30 mouse cellular contexts compared by ENCODE assay signal in genomic region chr13:83544707-83545106, GRCm38 (mm10). TPM values are rescaled to one million over a fixed set of nuclear protein-coding genes. Genes with fewer than 3 reads are reported as not detected.
DNase-seq lines count a peak whose midpoint lies in the region; ATAC-seq and TF ChIP-seq lines count a peak whose summit lies in the region.
"Had no signal": no experiment of that assay in that cellular context is flagged by ENCODE, and none has a peak within 500 bp of the region (broad histone marks: within the 10 kb centered on the region; RNA-seq: fewer than 3 reads in every experiment).

No protein-coding gene starts in this region.

- H3K36me3 ChIP-seq in embryonic facial prominence, embryonic 14.5 days (ENCODE audit: control insufficient read depth, insufficient read depth, low read length), result no peaks in the 10 kb centered on the region
- no peaks in the 10 kb centered on the region for H3K36me3 ChIP-seq in embryonic facial prominence, embryonic 10.5 days (replicated peaks)
- no peaks in the 10 kb centered on the region for H3K36me3 ChIP-seq in heart, embryonic 13.5 days
- no peaks in the 10 kb centered on the region for H3K36me3 ChIP-seq in kidney, adult 2 months (ENCODE audit: control insufficient read depth, insufficient read depth, low read length)
- H3K36me3 ChIP-seq: embryonic facial prominence, embryonic 15.5 days; forebrain, embryonic 12.5 days; G1E; hindbrain, embryonic 12.5 days; intestine, embryonic 15.5 days; limb, embryonic 12.5 days; liver, embryonic 15.5 days; midbrain, embryonic 13.5 days; neural tube, embryonic 13.5 days had no signal

- intact Hi-C loops in heart, postnatal 10 days (cut with DNase I), result no loop called here

- no peak overlapping the region for H3K4me2 ChIP-seq in embryonic facial prominence, embryonic 14.5 days (ENCODE audit: low read depth, low read length)
- H3K4me2 ChIP-seq in heart, embryonic 13.5 days, result peak overlapping the region; percentile 29
- H3K4me2 ChIP-seq: embryonic facial prominence, embryonic 15.5 days; forebrain, embryonic 12.5 days; hindbrain, embryonic 12.5 days; intestine, embryonic 15.5 days; limb, embryonic 12.5 days; liver, embryonic 15.5 days; lung, embryonic 14.5 days; midbrain, embryonic 13.5 days; neural tube, embryonic 13.5 days had no signal

- peaks cover 4% of the 10 kb centered on the region; the same call in 1 of the 2 replicates for H3K4me1 ChIP-seq in embryonic facial prominence, embryonic 14.5 days (ENCODE audit: control insufficient read depth, insufficient read depth, low read length)
- no peaks in the 10 kb centered on the region for H3K4me1 ChIP-seq in embryonic facial prominence, embryonic 10.5 days
- H3K4me1 ChIP-seq in heart, embryonic 13.5 days, result peaks cover 24% of the 10 kb centered on the region
- no peaks in the 10 kb centered on the region for H3K4me1 ChIP-seq in kidney, adult 2 months (ENCODE audit: control insufficient read depth, insufficient read depth, low read length)
- peaks cover 5% of the 10 kb centered on the region for H3K4me1 ChIP-seq in brown adipose tissue, adult 24 weeks (ENCODE audit: control insufficient read depth, insufficient read depth, insufficient read length, low read length)
- H3K4me1 ChIP-seq: embryonic facial prominence, embryonic 15.5 days; forebrain, embryonic 12.5 days; hindbrain, embryonic 12.5 days; intestine, embryonic 15.5 days; limb, embryonic 12.5 days; liver, embryonic 15.5 days; midbrain, embryonic 13.5 days; neural tube, embryonic 13.5 days had no signal

- no peak overlapping the region for H3K9ac ChIP-seq in embryonic facial prominence, embryonic 14.5 days (ENCODE audit: low read depth, low read length)
- no peak overlapping the region for H3K9ac ChIP-seq in heart, embryonic 13.5 days
- H3K9ac ChIP-seq: embryonic facial prominence, embryonic 15.5 days; forebrain, embryonic 12.5 days; forebrain, postnatal 0 days; hindbrain, embryonic 12.5 days; intestine, embryonic 15.5 days; limb, embryonic 12.5 days; liver, embryonic 15.5 days; lung, embryonic 14.5 days; midbrain, embryonic 13.5 days; neural tube, embryonic 13.5 days had no signal

- no peaks in the 10 kb centered on the region for H3K9me3 ChIP-seq in embryonic facial prominence, embryonic 14.5 days (ENCODE audit: control insufficient read depth, low read length)
- no peaks in the 10 kb centered on the region for H3K9me3 ChIP-seq in embryonic facial prominence, embryonic 10.5 days
- no peaks in the 10 kb centered on the region for H3K9me3 ChIP-seq in heart, embryonic 13.5 days
- H3K9me3 ChIP-seq: embryonic facial prominence, embryonic 15.5 days; forebrain, embryonic 12.5 days; G1E; hindbrain, embryonic 12.5 days; intestine, embryonic 15.5 days; limb, embryonic 12.5 days; liver, embryonic 15.5 days; midbrain, embryonic 13.5 days; neural tube, embryonic 13.5 days had no signal

- H3K27me3 ChIP-seq in embryonic facial prominence, embryonic 14.5 days (replicated peaks; ENCODE audit: control insufficient read depth, insufficient read depth, low read length), result no peaks in the 10 kb centered on the region
- no peaks in the 10 kb centered on the region for H3K27me3 ChIP-seq in embryonic facial prominence, embryonic 10.5 days (replicated peaks; ENCODE audit: low read depth, poor library complexity, severe bottlenecking)
- H3K27me3 ChIP-seq in heart, embryonic 13.5 days (replicated peaks), result no peaks in the 10 kb centered on the region
- no peaks in the 10 kb centered on the region for H3K27me3 ChIP-seq in kidney, adult 2 months (replicated peaks; ENCODE audit: control insufficient read depth, insufficient read depth, low read length)
- H3K27me3 ChIP-seq: embryonic facial prominence, embryonic 15.5 days; forebrain, embryonic 12.5 days; hindbrain, embryonic 12.5 days; intestine, embryonic 15.5 days; limb, embryonic 12.5 days; liver, embryonic 15.5 days; midbrain, embryonic 13.5 days; neural tube, embryonic 13.5 days had no signal

- no peak for ATAC-seq in embryonic facial prominence, embryonic 14.5 days (ENCODE audit: low read depth)
- no peak for ATAC-seq in heart, embryonic 13.5 days (ENCODE audit: extremely low read depth, insufficient number of reproducible peaks, low FRiP score, low TSS enrichment)
- ATAC-seq: forebrain, postnatal 0 days; hindbrain, postnatal 0 days; intestine, embryonic 15.5 days; midbrain, embryonic 13.5 days had no signal

- TF ChIP-seq POLR2A in kidney, adult 2 months (IDR thresholded peaks at IDR 0.05; ENCODE audit: low read depth, low read length), result no peak

- DNase-seq in embryonic facial prominence, embryonic 14.5 days (ENCODE audit: low spot score), result peak; percentile 14
- no peak for DNase-seq in embryonic facial prominence, embryonic 10.5 days (ENCODE audit: low spot score)
- DNase-seq in heart, postnatal 10 days, result no peak
- DNase-seq in kidney, adult 2 months, result no peak
- no peak for DNase-seq in kidney, postnatal 10 days
- no peak for DNase-seq in cerebellum, adult 8-10 months
- DNase-seq: adrenal gland, adult 8-10 months; cerebellum, adult 11-12 months; cerebellum, postnatal 10 days; forebrain, postnatal 0 days; gastrocnemius, postnatal 25 days; kidney, adult 8-10 months; layer of hippocampus, postnatal 36 days; lung, embryonic 14.5 days; lung, postnatal 14 days; thymus, adult 2 months; thymus, postnatal 36 days had no signal

- no peak overlapping the region for H3K27ac ChIP-seq in embryonic facial prominence, embryonic 14.5 days (replicated peaks; ENCODE audit: low read depth, low read length)
- H3K27ac ChIP-seq in embryonic facial prominence, embryonic 10.5 days (replicated peaks), result no peak overlapping the region
- peak overlapping the region; percentile 52 for H3K27ac ChIP-seq in heart, embryonic 13.5 days (replicated peaks)
- H3K27ac ChIP-seq in kidney, adult 2 months (ENCODE audit: insufficient read depth, low read depth, low read length), result peak overlapping the region; percentile 64; the same call in 1 of the 2 replicates
- peak overlapping the region; percentile 23; the same call in 1 of the 2 replicates for H3K27ac ChIP-seq in brown adipose tissue, adult 24 weeks (replicated peaks; ENCODE audit: low read depth, low read length)
- H3K27ac ChIP-seq: embryonic facial prominence, embryonic 15.5 days; forebrain, embryonic 12.5 days; hindbrain, embryonic 12.5 days; hindbrain, postnatal 0 days; intestine, embryonic 15.5 days; kidney, postnatal 0 days; limb, embryonic 12.5 days; liver, embryonic 15.5 days; midbrain, embryonic 13.5 days; neural tube, embryonic 13.5 days had no signal

- H3K4me3 ChIP-seq in embryonic facial prominence, embryonic 14.5 days (ENCODE audit: low read depth, low read length), result no peak overlapping the region
- no peak overlapping the region for H3K4me3 ChIP-seq in embryonic facial prominence, embryonic 10.5 days
- H3K4me3 ChIP-seq in heart, embryonic 13.5 days, result no peak overlapping the region
- H3K4me3 ChIP-seq in kidney, adult 2 months (ENCODE audit: insufficient read depth, low read depth, low read length), result no peak overlapping the region
- no peak overlapping the region for H3K4me3 ChIP-seq in brown adipose tissue, adult 24 weeks (ENCODE audit: insufficient read depth, low read depth, low read length)
- H3K4me3 ChIP-seq: embryonic facial prominence, embryonic 15.5 days; forebrain, embryonic 12.5 days; hindbrain, embryonic 12.5 days; intestine, embryonic 15.5 days; limb, embryonic 12.5 days; liver, embryonic 15.5 days; midbrain, embryonic 13.5 days; neural tube, embryonic 13.5 days had no signal

- TF ChIP-seq CTCF in kidney, adult 2 months (conservative IDR thresholded peaks at IDR 0.05; ENCODE audit: insufficient read depth, insufficient read length, low read depth, low read length), result no peak

- WGBS in embryonic facial prominence, embryonic 14.5 days, result 44% methylated on average over 4 of the region's 4 CpGs
- 54% methylated on average over 4 of the region's 4 CpGs for WGBS in embryonic facial prominence, embryonic 10.5 days
- WGBS in heart, embryonic 13.5 days, result 32% methylated on average over 4 of the region's 4 CpGs
- WGBS in kidney, adult 2 months, result 59% methylated on average over 4 of the region's 4 CpGs

RNA-seq across cellular contexts. Expression of gene Mef2c, which starts 40.9 kb away (rescaled TPM):
- 195 and 224 TPM in 2 replicates for polyA plus RNA-seq in embryonic facial prominence, embryonic 14.5 days (2014; fragmentation: Nextera tagmentation; extraction: Ambion mirVana)
- polyA plus RNA-seq in embryonic facial prominence, embryonic 10.5 days (2016; fragmentation: Nextera tagmentation; extraction: Ambion mirVana), result 17.9 and 18.1 TPM in 2 replicates
- polyA plus RNA-seq in heart, embryonic 13.5 days (2015; fragmentation: Nextera tagmentation; extraction: Ambion mirVana), result 86.9 and 87.4 TPM in 2 replicates
- 100 to 1,000 TPM in 1 of 2 experiments, 10 to 100 TPM in 1; 84.8 to 105 TPM for total RNA-seq in heart, postnatal 10 days (2021)
- polyA plus RNA-seq in kidney, adult 2 months (2012; rRNA removed), result 9.2 and 12.8 TPM in 2 replicates
- 14.3 and 24.7 TPM in 2 replicates for polyA plus RNA-seq in brown adipose tissue, adult 24 weeks (2012; ENCODE audit: insufficient read depth, insufficient read length, missing spikeins)
- polyA plus RNA-seq: G1E had no signal

Comparison
In these comparisons a context has a peak if more than half of its experiments do, and no peak if none do; other contexts are left out.
1. H3K27ac ChIP-seq: peak in heart, embryonic 13.5 days (single experiment), kidney, adult 2 months (single experiment) and brown adipose tissue, adult 24 weeks (single experiment); none in embryonic facial prominence, embryonic 14.5 days (single experiment) and embryonic facial prominence, embryonic 10.5 days (single experiment).